Mouse (Mus musculus): ENCODE data around the gene Syn3. TPM values are rescaled to one million over a fixed set of nuclear protein-coding genes. Genes with fewer than 3 reads are reported as not detected.

The Syn3 gene
- total RNA-seq, 1 experiment from 2014 or later, result 2.3 TPM

Other genes starting within 250 kb of the Syn3 start
- gene Timp3, start 198.5 kb downstream of the Syn3 start, total RNA-seq (2021), result 283 and 294 TPM in 2 replicates
- gene Hsp90b1, start 206.6 kb upstream of the Syn3 start, total RNA-seq (2021), result 621 TPM in 2 replicates
- 2.4 and 2.7 TPM in 2 replicates for gene Ttc41, start 206.9 kb upstream of the Syn3 start, total RNA-seq (2021)